Mouse (Mus musculus) thymus, adult 2 months (tissue): ENCODE results near the gene Ylpm1. TPM values are rescaled to one million over a fixed set of nuclear protein-coding genes. Genes with fewer than 3 reads are reported as not detected.

Source experiments
- DNase-seq: peaks from one replicate; pipeline ENCODE4 v3.0.0; 2021
- H3K27ac ChIP-seq: fragments of 200-500 bp; 2 replicates; pipeline ENCODE4 v1.5.1; 2012; ENCODE audit warnings: low read length, control low read depth; ENCODE audit not compliant: control insufficient read depth, insufficient read depth
- H3K27me3 ChIP-seq: fragments of 200-500 bp; 2 replicates; pipeline ENCODE4 v1.6.1; 2012; ENCODE audit warnings: mild to moderate bottlenecking, low read length, moderate library complexity, mixed read lengths; ENCODE audit not compliant: control insufficient read depth, insufficient read depth
- H3K36me3 ChIP-seq: fragments of 200-500 bp; 2 replicates; pipeline ENCODE4 v1.6.1; 2012; ENCODE audit warnings: mild to moderate bottlenecking, low read length, moderate library complexity; ENCODE audit not compliant: control insufficient read depth, insufficient read depth
- H3K4me1 ChIP-seq: fragments of 200-500 bp; replicated peaks from 2 replicates; pipeline ENCODE4 v1.6.1; 2012; ENCODE audit warnings: low read length; ENCODE audit not compliant: control insufficient read depth, insufficient read depth
- H3K4me3 ChIP-seq: fragments of 200-500 bp; 2 replicates; pipeline ENCODE4 v1.5.1; 2012; ENCODE audit warnings: mild to moderate bottlenecking, low read length, control low read depth, moderate library complexity; ENCODE audit not compliant: control insufficient read depth, insufficient read depth
- CTCF ChIP-seq: fragments of 200-500 bp; IDR thresholded peaks from 2 replicates; pipeline ENCODE4 v1.5.1; 2012; ENCODE audit warnings: mild to moderate bottlenecking, control low read depth, low read length, moderate library complexity, borderline replicate concordance; ENCODE audit not compliant: control insufficient read depth, poor library complexity, insufficient read depth; ENCODE audit errors: extremely low read depth
- POLR2A ChIP-seq: fragments of 200-500 bp; IDR thresholded peaks from 2 replicates; pipeline ENCODE4 v1.6.1; 2012; ENCODE audit warnings: mild to moderate bottlenecking, low read length, control low read depth, moderate library complexity; ENCODE audit not compliant: control insufficient read depth, poor library complexity, insufficient read depth; ENCODE audit errors: extremely low read depth
- WGBS: fragments of 180-500 bp; shearing (Covaris S2); methylation state at CpG from one replicate; pipeline ENCODE4 v1.1.7; 2018; 5-methylcytosine and 5-hydroxymethylcytosine counted together
- polyA plus RNA-seq: library from polyadenylated mRNA; depleted of rRNA; stranded (reverse); fragments of >200 nt; gene quantifications from 2 replicates; pipeline ENCODE4 v1.2.3, GENCODE M21; 2012; rRNA removed

Ylpm1 gene
- polyA plus RNA-seq, 1 experiment: 32.1 TPM

DNA sequence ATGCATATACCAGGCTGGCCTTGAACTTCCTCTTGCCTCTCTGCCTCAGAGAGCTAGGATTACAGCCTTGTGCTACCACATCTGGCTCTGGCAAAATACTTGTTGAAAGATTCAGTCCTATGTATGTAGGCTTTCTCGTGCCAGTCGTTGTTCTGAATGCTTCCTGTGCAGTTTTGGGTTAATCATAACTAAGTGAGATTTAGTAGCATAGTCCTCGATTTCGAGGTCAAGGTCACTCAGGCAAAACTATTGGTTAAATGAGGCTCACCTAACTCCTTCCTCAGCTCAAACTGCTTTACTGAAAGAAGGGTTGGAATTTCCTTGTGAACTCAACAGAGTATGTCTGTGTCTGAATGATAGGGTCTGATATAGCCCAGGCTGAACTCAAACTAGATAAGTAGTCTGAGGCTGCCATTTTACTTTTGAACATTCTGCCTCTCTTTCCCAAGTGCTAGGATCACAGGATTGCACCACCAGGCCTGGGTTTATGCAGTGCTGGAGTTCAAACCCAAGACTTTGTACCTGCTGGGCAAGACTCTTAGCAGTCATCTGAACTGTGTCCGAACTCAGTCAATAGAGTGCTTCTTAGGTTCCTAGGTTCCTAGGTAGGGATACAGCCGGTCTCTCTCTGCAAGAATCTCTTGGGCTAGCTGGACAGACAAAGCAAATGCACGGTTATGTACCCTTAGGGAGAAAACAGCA, 116.6 kb downstream of the Ylpm1 start:
- H3K4me1 ChIP-seq: peaks cover 13% of the 10 kb centered on the region
- H3K4me3 ChIP-seq: no peak overlapping the region
- H3K36me3 ChIP-seq: peaks cover 3% of the 10 kb centered on the region; the same call in 1 of the 2 replicates
- DNase-seq: no peak
- TF ChIP-seq CTCF: no peak
- TF ChIP-seq POLR2A: no peak
- H3K27me3 ChIP-seq: no peaks in the 10 kb centered on the region
- H3K27ac ChIP-seq: no peak overlapping the region
- 91% methylated on average over 7 of the region's 7 CpGs for WGBS

DNA sequence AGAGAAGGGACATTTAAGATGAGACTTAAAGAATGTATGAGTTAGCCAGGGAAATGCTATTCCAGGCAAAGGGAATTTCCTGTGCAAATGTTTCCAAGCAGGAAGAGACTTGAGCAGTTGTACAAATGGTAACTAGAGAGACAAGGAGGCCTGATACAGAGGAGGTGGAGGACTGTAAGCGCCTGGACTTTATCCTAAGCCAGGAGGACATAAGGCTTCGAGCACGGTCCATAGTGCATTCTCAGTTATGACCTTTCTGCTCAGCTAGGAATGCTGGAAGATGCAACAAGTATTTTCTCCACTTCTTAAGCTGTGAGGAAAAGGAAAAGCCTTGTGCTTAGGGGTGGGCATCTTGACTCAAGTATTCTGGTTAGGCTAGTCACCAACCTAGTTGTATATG, 117.2 kb downstream of the Ylpm1 start:
- no peaks in the 10 kb centered on the region for H3K27me3 ChIP-seq
- 97% methylated on average over 3 of the region's 3 CpGs for WGBS
- H3K27ac ChIP-seq: no peak overlapping the region
- TF ChIP-seq POLR2A: no peak
- no peak for TF ChIP-seq CTCF
- H3K36me3 ChIP-seq: peaks cover 5% of the 10 kb centered on the region; the same call in 1 of the 2 replicates
- H3K4me3 ChIP-seq: no peak overlapping the region
- peaks cover 13% of the 10 kb centered on the region for H3K4me1 ChIP-seq
- DNase-seq: no peak

DNA sequence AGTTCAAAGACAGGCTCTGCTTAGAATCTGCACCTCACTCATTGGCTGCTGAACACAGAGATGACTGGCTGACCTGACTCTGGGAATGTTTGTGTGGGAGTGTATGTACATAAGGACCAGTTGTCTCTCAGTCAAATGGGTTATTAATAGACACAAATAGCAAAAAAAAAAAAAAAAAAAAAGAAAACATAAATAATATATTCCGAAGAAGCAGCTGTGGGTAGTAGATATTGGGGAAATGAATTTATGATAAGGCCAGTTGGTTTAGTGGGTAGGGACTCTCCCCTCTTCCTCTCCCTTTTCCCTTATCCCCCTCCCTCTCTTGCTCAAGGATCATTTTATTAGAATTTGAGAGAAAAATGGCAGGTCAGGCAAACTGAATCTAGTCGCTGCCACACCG, 117.8 kb downstream of the Ylpm1 start:
- H3K27ac ChIP-seq: no peak overlapping the region
- TF ChIP-seq POLR2A (no peak), CTCF (no peak)
- WGBS: 98% methylated on average over 3 of the region's 3 CpGs
- H3K36me3 ChIP-seq: peaks cover 11% of the 10 kb centered on the region
- no peaks in the 10 kb centered on the region for H3K27me3 ChIP-seq
- no peak for DNase-seq
- peaks cover 13% of the 10 kb centered on the region for H3K4me1 ChIP-seq
- H3K4me3 ChIP-seq: no peak overlapping the region

DNA sequence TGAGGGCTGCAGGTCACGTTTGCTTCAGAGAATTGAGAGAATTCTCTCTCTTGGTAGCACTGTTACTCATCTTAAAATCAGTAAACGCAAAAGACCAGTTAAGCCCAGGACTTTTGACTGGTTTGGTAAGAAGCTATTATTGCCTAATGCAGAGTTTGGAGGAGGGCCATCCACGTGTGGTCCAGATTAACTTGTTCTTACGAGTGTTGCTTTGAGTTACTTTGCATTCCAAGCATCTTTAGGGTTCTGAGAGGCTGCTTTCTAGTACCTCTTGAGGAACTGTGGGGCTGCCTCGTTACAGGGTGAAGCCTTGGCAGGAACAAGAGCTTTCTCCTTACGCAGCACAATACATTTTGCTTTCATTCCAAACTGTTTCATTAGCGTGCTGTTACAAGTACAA, 119.6 kb downstream of the Ylpm1 start:
- Histone ChIP-seq H3K36me3 (peaks cover 19% of the 10 kb centered on the region), H3K27me3 (no peaks in the 10 kb centered on the region), H3K4me1 (peaks cover 7% of the 10 kb centered on the region), H3K4me3 (no peak overlapping the region), H3K27ac (no peak overlapping the region)
- DNase-seq: no peak
- TF ChIP-seq CTCF (no peak), POLR2A (no peak)
- WGBS: 79% methylated on average over 7 of the region's 7 CpGs

Other genes with a start within 250 kb of the Ylpm1 start
- gene Npc2, start 223.2 kb upstream of the Ylpm1 start, polyA plus RNA-seq: 249 and 256 TPM in 2 replicates
- gene Isca2, start 223.1 kb upstream of the Ylpm1 start, polyA plus RNA-seq: 60.6 and 64.2 TPM in 2 replicates
- 14.3 and 15.1 TPM in 2 replicates for gene Ltbp2, start 119.8 kb upstream of the Ylpm1 start, polyA plus RNA-seq
- 44.1 and 66.2 TPM in 2 replicates for gene Fcf1, start 25.4 kb upstream of the Ylpm1 start, polyA plus RNA-seq
- 41.1 and 42.1 TPM in 2 replicates for gene Arel1, start 25.4 kb upstream of the Ylpm1 start, polyA plus RNA-seq
- gene Prox2, start 114.4 kb downstream of the Ylpm1 start, polyA plus RNA-seq: 2.6 and 4.4 TPM in 2 replicates
- 131 and 135 TPM in 2 replicates for gene Dlst, start 114.5 kb downstream of the Ylpm1 start, polyA plus RNA-seq
- 3.7 and 11.4 TPM in 2 replicates for gene Rps6kl1, start 154.9 kb downstream of the Ylpm1 start, polyA plus RNA-seq
- 1.3 and 2.1 TPM in 2 replicates for gene Pgf, start 181.5 kb downstream of the Ylpm1 start, polyA plus RNA-seq
- gene Eif2b2, start 223.2 kb downstream of the Ylpm1 start, polyA plus RNA-seq: 191 and 250 TPM in 2 replicates